Mouse (Mus musculus) liver, adult 2 months (tissue): ENCODE data around the gene Auts2.

Experiments
- CTCF ChIP-seq: fragments of 200-500 bp; IDR thresholded peaks from 2 replicates; pipeline ENCODE4 v1.5.1; 2011; ENCODE audit warnings: low read depth, low read length, control low read depth
- POLR2A ChIP-seq: fragments of 200-500 bp; IDR thresholded peaks from 2 replicates; pipeline ENCODE4 v1.6.1; 2011; ENCODE audit warnings: low read length, control low read depth; ENCODE audit not compliant: insufficient read depth; ENCODE audit errors: extremely low read depth

DNA sequence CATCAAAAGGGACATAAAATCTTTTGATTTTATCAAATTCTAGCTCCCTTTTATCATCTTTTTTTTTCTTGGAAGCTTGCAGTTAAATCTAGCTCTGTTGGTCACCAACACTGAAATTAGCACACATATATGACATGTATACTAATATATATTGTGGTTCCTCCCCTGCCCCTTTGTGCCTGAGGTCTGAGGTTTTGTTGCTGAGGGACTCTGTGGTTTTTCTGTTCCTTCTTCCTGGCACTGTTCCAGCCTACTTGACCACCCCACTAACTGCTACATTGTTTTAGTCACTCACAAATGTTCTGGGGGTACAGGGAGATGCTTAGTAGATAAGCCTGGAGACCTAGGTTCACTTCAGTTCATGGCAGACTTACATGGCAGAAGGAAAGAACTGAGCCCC lies 192.0 kb downstream of the Auts2 start:
- no peak for TF ChIP-seq CTCF
- TF ChIP-seq POLR2A = no peak
